Comparison of ENCODE assay signal across 9 mouse cellular contexts in genomic region chr8:124921369-124922279, GRCm38 (mm10). TPM values are rescaled to one million over a fixed set of nuclear protein-coding genes. Genes with fewer than 3 reads are reported as not detected.
DNase-seq lines count a peak whose midpoint lies in the region; ATAC-seq and TF ChIP-seq lines count a peak whose summit lies in the region.
"Had no signal": no experiment of that assay in that cellular context is flagged by ENCODE, and none has a peak within 500 bp of the region (broad histone marks: within the 10 kb centered on the region; RNA-seq: fewer than 3 reads in every experiment).

No protein-coding gene starts in this region.

- H3K27me3 ChIP-seq in hindbrain, embryonic 16.5 days (replicated peaks; ENCODE audit: control insufficient read depth, insufficient read depth, low read length), result no peaks in the 10 kb centered on the region
- no peaks in the 10 kb centered on the region for H3K27me3 ChIP-seq in hindbrain, embryonic 10.5 days (ENCODE audit: insufficient read depth, poor library complexity, severe bottlenecking)
- no peaks in the 10 kb centered on the region for H3K27me3 ChIP-seq in intestine, embryonic 14.5 days (replicated peaks; ENCODE audit: control insufficient read depth, insufficient read depth, low read length)
- H3K27me3 ChIP-seq in midbrain, embryonic 14.5 days (ENCODE audit: control insufficient read depth, insufficient read depth, low read length), result no peaks in the 10 kb centered on the region

- no peak overlapping the region for H3K4me3 ChIP-seq in hindbrain, embryonic 16.5 days (ENCODE audit: low read length)
- H3K4me3 ChIP-seq in hindbrain, embryonic 10.5 days, result no peak overlapping the region
- peak overlapping the region; percentile 4 for H3K4me3 ChIP-seq in bone marrow, adult 2 months (replicated peaks; ENCODE audit: control insufficient read depth, low read depth, low read length)
- H3K4me3 ChIP-seq in intestine, embryonic 14.5 days (ENCODE audit: low read depth, low read length), result no peak overlapping the region
- H3K4me3 ChIP-seq in midbrain, embryonic 14.5 days (replicated peaks; ENCODE audit: low read depth, low read length), result no peak overlapping the region

- TF ChIP-seq POLR2A in bone marrow, adult 2 months (IDR thresholded peaks at IDR 0.05; ENCODE audit: borderline replicate concordance, control insufficient read depth, low read depth, low read length), result no peak

- 73% methylated on average over 18 of the region's 18 CpGs for WGBS in hindbrain, embryonic 16.5 days
- 90% methylated on average over 18 of the region's 18 CpGs for WGBS in hindbrain, embryonic 10.5 days
- WGBS in bone marrow, adult 2 months, result 25% methylated on average over 18 of the region's 18 CpGs
- WGBS in intestine, embryonic 14.5 days, result 51% methylated on average over 18 of the region's 18 CpGs
- 89% methylated on average over 18 of the region's 18 CpGs for WGBS in midbrain, embryonic 14.5 days

- H3K9ac ChIP-seq in hindbrain, embryonic 16.5 days (ENCODE audit: low read depth, low read length), result peak overlapping the region; percentile 22; the same call in 1 of the 2 replicates
- H3K9ac ChIP-seq in intestine, embryonic 14.5 days (ENCODE audit: low read length), result no peak overlapping the region
- H3K9ac ChIP-seq in midbrain, embryonic 14.5 days (replicated peaks; ENCODE audit: low read length), result no peak overlapping the region

- H3K4me2 ChIP-seq in hindbrain, embryonic 16.5 days (ENCODE audit: low read length), result no peak overlapping the region
- H3K4me2 ChIP-seq in intestine, embryonic 14.5 days (ENCODE audit: low read length), result 0 out of 2 replicates have a peak overlapping the region, but pooled peaks have one; percentile 2
- no peak overlapping the region for H3K4me2 ChIP-seq in midbrain, embryonic 14.5 days (ENCODE audit: low read length)

- TF ChIP-seq CTCF in bone marrow, adult 2 months (IDR thresholded peaks at IDR 0.05; ENCODE audit: control insufficient read depth, insufficient read depth, low read length), result 0 out of 2 replicates have a peak, but pooled peaks have one; percentile 13

- H3K27ac ChIP-seq in hindbrain, embryonic 16.5 days (ENCODE audit: low read depth, low read length), result no peak overlapping the region
- H3K27ac ChIP-seq in hindbrain, embryonic 10.5 days, result no peak overlapping the region
- peak overlapping the region; percentile 3; the same call in 1 of the 2 replicates for H3K27ac ChIP-seq in bone marrow, adult 2 months (ENCODE audit: control insufficient read depth, insufficient read depth, low read depth, low read length, poor library complexity)
- no peak overlapping the region for H3K27ac ChIP-seq in intestine, embryonic 14.5 days (ENCODE audit: low read depth)
- H3K27ac ChIP-seq in midbrain, embryonic 14.5 days (replicated peaks; ENCODE audit: low read depth, low read length), result no peak overlapping the region

- no peaks in the 10 kb centered on the region for H3K9me3 ChIP-seq in hindbrain, embryonic 16.5 days (ENCODE audit: control insufficient read depth, low read length)
- H3K9me3 ChIP-seq in hindbrain, embryonic 10.5 days, result no peaks in the 10 kb centered on the region
- H3K9me3 ChIP-seq in intestine, embryonic 14.5 days (ENCODE audit: control insufficient read depth, low read length), result no peaks in the 10 kb centered on the region
- H3K9me3 ChIP-seq in midbrain, embryonic 14.5 days (ENCODE audit: control insufficient read depth, low read length), result no peaks in the 10 kb centered on the region

- H3K4me1 ChIP-seq in hindbrain, embryonic 16.5 days (ENCODE audit: control insufficient read depth, insufficient read depth, low read depth, low read length), result no peaks in the 10 kb centered on the region; the same call in none of the 2 replicates
- peaks cover 20% of the 10 kb centered on the region for H3K4me1 ChIP-seq in hindbrain, embryonic 10.5 days (replicated peaks)
- peaks cover 24% of the 10 kb centered on the region for H3K4me1 ChIP-seq in bone marrow, adult 2 months (ENCODE audit: control insufficient read depth, insufficient read depth, low read length)
- peaks cover 26% of the 10 kb centered on the region for H3K4me1 ChIP-seq in intestine, embryonic 14.5 days (replicated peaks; ENCODE audit: control insufficient read depth, insufficient read depth, low read length)
- no peaks in the 10 kb centered on the region for H3K4me1 ChIP-seq in midbrain, embryonic 14.5 days (ENCODE audit: control insufficient read depth, insufficient read depth, low read length)

- no peaks in the 10 kb centered on the region for H3K36me3 ChIP-seq in hindbrain, embryonic 16.5 days (ENCODE audit: control insufficient read depth, insufficient read depth, low read length)
- H3K36me3 ChIP-seq in hindbrain, embryonic 10.5 days, result peaks cover 27% of the 10 kb centered on the region
- H3K36me3 ChIP-seq in intestine, embryonic 14.5 days (ENCODE audit: control insufficient read depth, insufficient read depth, low read length), result no peaks in the 10 kb centered on the region
- H3K36me3 ChIP-seq in midbrain, embryonic 14.5 days (ENCODE audit: control insufficient read depth, insufficient read depth, low read length), result 0 out of 2 replicates have a peak, but pooled peaks cover 3% of the 10 kb centered on the region

- no peak for DNase-seq in hindbrain, embryonic 10.5 days (ENCODE audit: low spot score)
- DNase-seq in intestine, embryonic 14.5 days (ENCODE audit: low spot score), result no peak
- DNase-seq in kidney, adult 9 months, result no peak
- no peak for DNase-seq in midbrain, embryonic 14.5 days
- no peak for DNase-seq in thymus, postnatal 10 days (ENCODE audit: low spot score in 2 of 2)
- DNase-seq: cerebellum, adult 11-12 months had no signal

- no peak for ATAC-seq in hindbrain, embryonic 16.5 days
- ATAC-seq in intestine, embryonic 14.5 days (replicated peaks; ENCODE audit: low FRiP score, low TSS enrichment, low read depth), result peak; percentile 32; the same call in 1 of the 2 replicates
- peak; percentile 27; the same call in 1 of the 2 replicates for ATAC-seq in monocyte, adult 5-6 weeks (replicated peaks; ENCODE audit: insufficient number of reproducible peaks, low FRiP score, low TSS enrichment, poor library complexity, severe bottlenecking)
- no peak for ATAC-seq in midbrain, embryonic 14.5 days (ENCODE audit: low FRiP score, low TSS enrichment)

RNA-seq across cellular contexts. Expression of gene Sprtn, which starts 23.9 kb away (rescaled TPM):
- 5.9 and 8.1 TPM in 2 replicates for polyA plus RNA-seq in hindbrain, embryonic 16.5 days (2015; fragmentation: Nextera tagmentation; extraction: Ambion mirVana)
- polyA plus RNA-seq in hindbrain, embryonic 10.5 days (2016; fragmentation: Nextera tagmentation; extraction: Ambion mirVana), result 11.0 and 11.7 TPM in 2 replicates
- polyA plus RNA-seq in bone marrow, adult 2 months (2011; ENCODE audit: insufficient read depth, insufficient read length, low replicate concordance, missing spikeins), result 11.8 and 13.8 TPM in 2 replicates
- 7.9 and 8.8 TPM in 2 replicates for polyA plus RNA-seq in intestine, embryonic 14.5 days (2014; fragmentation: Nextera tagmentation; extraction: Ambion mirVana)
- total RNA-seq in monocyte, adult 5-6 weeks (2017), result 15.5 to 26.7 TPM (median 22.1 TPM) in 3 replicates
- polyA plus RNA-seq in midbrain, embryonic 14.5 days (2014; fragmentation: Nextera tagmentation; extraction: Ambion mirVana), result 9.8 and 11.7 TPM in 2 replicates

RNA-seq across cellular contexts. Expression of gene Exoc8, which starts 24.1 kb away (rescaled TPM):
- polyA plus RNA-seq in hindbrain, embryonic 16.5 days (2015; fragmentation: Nextera tagmentation; extraction: Ambion mirVana), result 11.7 and 14.8 TPM in 2 replicates
- 8.4 and 9.5 TPM in 2 replicates for polyA plus RNA-seq in hindbrain, embryonic 10.5 days (2016; fragmentation: Nextera tagmentation; extraction: Ambion mirVana)
- polyA plus RNA-seq in bone marrow, adult 2 months (2011; ENCODE audit: insufficient read depth, insufficient read length, low replicate concordance, missing spikeins), result 6.0 and 13.3 TPM in 2 replicates
- polyA plus RNA-seq in intestine, embryonic 14.5 days (2014; fragmentation: Nextera tagmentation; extraction: Ambion mirVana), result 7.5 and 7.7 TPM in 2 replicates
- 12.3 to 19.4 TPM (median 13.2 TPM) in 3 replicates for total RNA-seq in monocyte, adult 5-6 weeks (2017)
- 13.0 and 13.2 TPM in 2 replicates for polyA plus RNA-seq in midbrain, embryonic 14.5 days (2014; fragmentation: Nextera tagmentation; extraction: Ambion mirVana)

RNA-seq across cellular contexts. Expression of gene Egln1, which starts 27.5 kb away (rescaled TPM):
- polyA plus RNA-seq in hindbrain, embryonic 16.5 days (2015; fragmentation: Nextera tagmentation; extraction: Ambion mirVana), result 14.3 and 14.8 TPM in 2 replicates
- polyA plus RNA-seq in hindbrain, embryonic 10.5 days (2016; fragmentation: Nextera tagmentation; extraction: Ambion mirVana), result 10.1 and 12.2 TPM in 2 replicates
- polyA plus RNA-seq in bone marrow, adult 2 months (2011; ENCODE audit: insufficient read depth, insufficient read length, low replicate concordance, missing spikeins), result 4.3 and 7.1 TPM in 2 replicates
- 16.8 and 18.7 TPM in 2 replicates for polyA plus RNA-seq in intestine, embryonic 14.5 days (2014; fragmentation: Nextera tagmentation; extraction: Ambion mirVana)
- 24.4 to 26.1 TPM (median 24.5 TPM) in 3 replicates for total RNA-seq in monocyte, adult 5-6 weeks (2017)
- 24.5 and 25.1 TPM in 2 replicates for polyA plus RNA-seq in midbrain, embryonic 14.5 days (2014; fragmentation: Nextera tagmentation; extraction: Ambion mirVana)

RNA-seq across cellular contexts. Expression of gene 2810004N23Rik, which starts 58.7 kb away (rescaled TPM):
- 21.5 and 25.5 TPM in 2 replicates for polyA plus RNA-seq in hindbrain, embryonic 16.5 days (2015; fragmentation: Nextera tagmentation; extraction: Ambion mirVana)
- 51.4 and 71.3 TPM in 2 replicates for polyA plus RNA-seq in hindbrain, embryonic 10.5 days (2016; fragmentation: Nextera tagmentation; extraction: Ambion mirVana)
- 12.8 and 22.0 TPM in 2 replicates for polyA plus RNA-seq in bone marrow, adult 2 months (2011; ENCODE audit: insufficient read depth, insufficient read length, low replicate concordance, missing spikeins)
- polyA plus RNA-seq in intestine, embryonic 14.5 days (2014; fragmentation: Nextera tagmentation; extraction: Ambion mirVana), result 45.2 and 46.4 TPM in 2 replicates
- total RNA-seq in monocyte, adult 5-6 weeks (2017), result 26.0 to 39.2 TPM (median 27.4 TPM) in 3 replicates
- polyA plus RNA-seq in midbrain, embryonic 14.5 days (2014; fragmentation: Nextera tagmentation; extraction: Ambion mirVana), result 21.4 and 24.2 TPM in 2 replicates

RNA-seq across cellular contexts. Expression of gene Gnpat, which starts 58.8 kb away (rescaled TPM):
- 73.8 and 79.9 TPM in 2 replicates for polyA plus RNA-seq in hindbrain, embryonic 16.5 days (2015; fragmentation: Nextera tagmentation; extraction: Ambion mirVana)
- polyA plus RNA-seq in hindbrain, embryonic 10.5 days (2016; fragmentation: Nextera tagmentation; extraction: Ambion mirVana), result 143 and 147 TPM in 2 replicates
- polyA plus RNA-seq in bone marrow, adult 2 months (2011; ENCODE audit: insufficient read depth, insufficient read length, low replicate concordance, missing spikeins), result 32.3 and 41.2 TPM in 2 replicates
- polyA plus RNA-seq in intestine, embryonic 14.5 days (2014; fragmentation: Nextera tagmentation; extraction: Ambion mirVana), result 103 and 105 TPM in 2 replicates
- 37.0 to 58.8 TPM (median 41.2 TPM) in 3 replicates for total RNA-seq in monocyte, adult 5-6 weeks (2017)
- 65.5 and 90.8 TPM in 2 replicates for polyA plus RNA-seq in midbrain, embryonic 14.5 days (2014; fragmentation: Nextera tagmentation; extraction: Ambion mirVana)

Comparison
In these comparisons a context has a peak if more than half of its experiments do, and no peak if none do; other contexts are left out.
1. ATAC-seq: peak in intestine, embryonic 14.5 days (single experiment) and monocyte, adult 5-6 weeks (single experiment); none in hindbrain, embryonic 16.5 days (single experiment) and midbrain, embryonic 14.5 days (single experiment).